Mouse (Mus musculus) hindbrain, embryonic 14.5 days (tissue): ENCODE results near the gene March5. TPM values are rescaled to one million over a fixed set of nuclear protein-coding genes. Genes with fewer than 3 reads are reported as not detected.
A peak's percentile ranks its signal among the peaks of the same experiment; 100 is the strongest.
"Not testable (repeated sequence)": the region's sequence is repeated elsewhere in the genome, so short reads cannot be mapped to it uniquely, and the experiment has no call there.

Experiments
- ATAC-seq: fragments of 200-750 bp; cut with Nextera tagmentation; 2 replicates; pipeline ENCODE4 v1.8.0; 2017; ENCODE audit warnings: moderate number of reproducible peaks, mild to moderate bottlenecking, moderate TSS enrichment, moderate library complexity; ENCODE audit not compliant: low FRiP score
- DNase-seq: peaks from one replicate; pipeline ENCODE4 v3.0.0-alpha.2; 2015; ENCODE audit warnings: low spot score
- H3K27ac ChIP-seq: fragments of 300-500 bp; sonication (generic); 2 replicates; pipeline ENCODE4 v1.5.1; 2014; ENCODE audit warnings: mild to moderate bottlenecking, moderate library complexity
- H3K27me3 ChIP-seq: fragments of 300-500 bp; sonication (generic); 2 replicates; pipeline ENCODE4 v1.6.1; 2014; ENCODE audit warnings: mild to moderate bottlenecking, low read length, mixed read lengths; ENCODE audit not compliant: control insufficient read depth, insufficient read depth
- H3K36me3 ChIP-seq: fragments of 300-500 bp; sonication (generic); replicated peaks from 2 replicates; pipeline ENCODE4 v1.6.1; 2014; ENCODE audit not compliant: control insufficient read depth, insufficient read depth
- H3K4me1 ChIP-seq: fragments of 300-500 bp; sonication (generic); replicated peaks from 2 replicates; pipeline ENCODE4 v1.6.1; 2014; ENCODE audit warnings: antibody characterized with exemption, low read length, mixed read lengths; ENCODE audit not compliant: control insufficient read depth, insufficient read depth
- H3K4me2 ChIP-seq: fragments of 300-500 bp; sonication (generic); replicated peaks from 2 replicates; pipeline ENCODE4 v1.6.1; 2014; ENCODE audit warnings: mild to moderate bottlenecking, moderate library complexity
- H3K4me3 ChIP-seq: fragments of 300-500 bp; sonication (generic); replicated peaks from 2 replicates; pipeline ENCODE4 v1.5.1; 2014; ENCODE audit warnings: mild to moderate bottlenecking, low read length
- H3K9ac ChIP-seq: fragments of 300-500 bp; sonication (generic); 2 replicates; pipeline ENCODE4 v1.6.1; 2014
- H3K9me3 ChIP-seq: fragments of 300-500 bp; sonication (generic); 2 replicates; pipeline ENCODE4 v1.6.1; 2016; ENCODE audit warnings: low read length; ENCODE audit not compliant: control insufficient read depth
- WGBS: fragments of 180-500 bp; shearing (Covaris S2); extraction: QIAGEN DNeasy Blood & Tissue Kit; methylation state at CpG from one replicate; pipeline ENCODE4 v1.1.7; 2014; 5-methylcytosine and 5-hydroxymethylcytosine counted together
- polyA plus RNA-seq: library from polyadenylated mRNA; unstranded; fragments of >200 nt; fragmentation: Nextera tagmentation; extraction: Ambion mirVana; gene quantifications from 2 replicates; pipeline ENCODE4 v1.2.1, GENCODE M21; 2014

The March5 gene
- polyA plus RNA-seq, 1 experiment from 2014 or later = 123 TPM

- Histone ChIP-seq H3K9ac (peak overlapping the region; percentile 85), H3K36me3 (no peaks in the 10 kb centered on the region), H3K4me1 (peaks cover 38% of the 10 kb centered on the region), H3K27me3 (no peaks in the 10 kb centered on the region), H3K9me3 (no peaks in the 10 kb centered on the region), H3K4me3 (peak overlapping the region; percentile 84), H3K4me2 (peak overlapping the region; percentile 99), H3K27ac (no peak overlapping the region)
- ATAC-seq = no peak
- DNase-seq = no peak
- WGBS = 36% methylated on average over 4 of the region's 4 CpGs
Measured at GRCm38 (mm10) chr19:37176879-37177462, 30.4 kb upstream of the March5 start.

GRCm38 (mm10) chr19:37177819-37178708 lies 29.3 kb upstream of the March5 start:
- H3K9ac ChIP-seq = peak overlapping the region; percentile 58
- peak overlapping the region; percentile 77 for H3K27ac ChIP-seq
- peak; percentile 85 for ATAC-seq
- H3K4me1 ChIP-seq = peaks cover 27% of the 10 kb centered on the region
- no peaks in the 10 kb centered on the region for H3K27me3 ChIP-seq
- WGBS = 16% methylated on average over 17 of the region's 17 CpGs
- peak overlapping the region; percentile 99 for H3K4me2 ChIP-seq
- H3K36me3 ChIP-seq = no peaks in the 10 kb centered on the region
- peak; percentile 86 for DNase-seq
- H3K9me3 ChIP-seq = no peaks in the 10 kb centered on the region
- H3K4me3 ChIP-seq = peak overlapping the region; percentile 84

GRCm38 (mm10) chr19:37188366-37188948 lies 18.9 kb upstream of the March5 start:
- no peaks in the 10 kb centered on the region for H3K9me3 ChIP-seq
- no peaks in the 10 kb centered on the region for H3K27me3 ChIP-seq
- no peak overlapping the region for H3K4me2 ChIP-seq
- H3K4me3 ChIP-seq = no peak overlapping the region
- H3K4me1 ChIP-seq = no peaks in the 10 kb centered on the region
- DNase-seq = no peak
- H3K36me3 ChIP-seq = no peaks in the 10 kb centered on the region
- no peak overlapping the region for H3K27ac ChIP-seq
- no peak overlapping the region for H3K9ac ChIP-seq
- WGBS = 85% methylated on average over 4 of the region's 4 CpGs
- no peak for ATAC-seq

- WGBS = 83% methylated on average over 5 of the region's 5 CpGs
- Histone ChIP-seq H3K9me3 (no peaks in the 10 kb centered on the region), H3K4me1 (no peaks in the 10 kb centered on the region), H3K4me2 (no peak overlapping the region), H3K36me3 (no peaks in the 10 kb centered on the region), H3K27ac (no peak overlapping the region), H3K4me3 (no peak overlapping the region), H3K9ac (no peak overlapping the region), H3K27me3 (no peaks in the 10 kb centered on the region)
- no peak for ATAC-seq
- DNase-seq = no peak
Measured at GRCm38 (mm10) chr19:37192475-37193058, 14.8 kb upstream of the March5 start.

GRCm38 (mm10) chr19:37198165-37198880 lies 9.0 kb upstream of the March5 start:
- DNase-seq (no peak), ATAC-seq (no peak)
- 92% methylated on average over 1 of the region's 1 CpGs for WGBS
- Histone ChIP-seq H3K36me3 (no peaks in the 10 kb centered on the region), H3K9ac (no peak overlapping the region), H3K27me3 (no peaks in the 10 kb centered on the region), H3K4me2 (no peak overlapping the region), H3K9me3 (no peaks in the 10 kb centered on the region), H3K4me3 (no peak overlapping the region), H3K27ac (no peak overlapping the region), H3K4me1 (no peaks in the 10 kb centered on the region)

GRCm38 (mm10) chr19:37199889-37200288 lies 7.5 kb upstream of the March5 start:
- no peaks in the 10 kb centered on the region for H3K9me3 ChIP-seq
- DNase-seq = no peak
- no peak for ATAC-seq
- H3K4me1 ChIP-seq = no peaks in the 10 kb centered on the region
- no peaks in the 10 kb centered on the region for H3K36me3 ChIP-seq
- no peak overlapping the region for H3K9ac ChIP-seq
- no peak overlapping the region for H3K27ac ChIP-seq
- H3K27me3 ChIP-seq = no peaks in the 10 kb centered on the region
- H3K4me3 ChIP-seq = no peak overlapping the region
- H3K4me2 ChIP-seq = no peak overlapping the region
- 81% methylated on average over 2 of the region's 2 CpGs for WGBS

- H3K9ac ChIP-seq = no peak overlapping the region
- no peak for DNase-seq
- no peak for ATAC-seq
- WGBS = 88% methylated on average over 1 of the region's 1 CpGs
- H3K9me3 ChIP-seq = no peaks in the 10 kb centered on the region
- H3K4me1 ChIP-seq = peaks cover 5% of the 10 kb centered on the region; the same call in 1 of the 2 replicates
- H3K36me3 ChIP-seq = no peaks in the 10 kb centered on the region
- no peak overlapping the region for H3K4me2 ChIP-seq
- H3K27me3 ChIP-seq = 0 out of 2 replicates have a peak, but pooled peaks cover 2% of the 10 kb centered on the region
- H3K27ac ChIP-seq = no peak overlapping the region
- H3K4me3 ChIP-seq = no peak overlapping the region
Measured at GRCm38 (mm10) chr19:37203371-37203770, 4.0 kb upstream of the March5 start.

GRCm38 (mm10) chr19:37205155-37205554 lies 2.2 kb upstream of the March5 start:
- peaks cover 18% of the 10 kb centered on the region for H3K4me1 ChIP-seq
- H3K27me3 ChIP-seq, H3K9ac ChIP-seq, H3K36me3 ChIP-seq, H3K4me2 ChIP-seq, H3K27ac ChIP-seq, H3K9me3 ChIP-seq, H3K4me3 ChIP-seq, ATAC-seq, DNase-seq: not testable (repeated sequence)
